ENCODE assay signal across 28 mouse cellular contexts in genomic region chr4:150933503-150933902, GRCm38 (mm10). TPM values are rescaled to one million over a fixed set of nuclear protein-coding genes. Genes with fewer than 3 reads are reported as not detected.
"Had no signal": no experiment of that assay in that cellular context is flagged by ENCODE, and none has a peak within 500 bp of the region (broad histone marks: within the 10 kb centered on the region; RNA-seq: fewer than 3 reads in every experiment).

No protein-coding gene starts in this region.

- H3K27me3 ChIP-seq: embryonic facial prominence, embryonic 12.5 days; forebrain, embryonic 12.5 days; forebrain, embryonic 15.5 days had no signal

- H3K36me3 ChIP-seq: embryonic facial prominence, embryonic 12.5 days; embryonic facial prominence, embryonic 13.5 days; forebrain, embryonic 10.5 days; forebrain, embryonic 12.5 days; forebrain, embryonic 15.5 days; heart, embryonic 10.5 days; heart, embryonic 12.5 days had no signal

- ATAC-seq: forebrain, embryonic 13.5 days; forebrain, embryonic 14.5 days; forebrain, embryonic 15.5 days; forebrain, embryonic 16.5 days; forebrain, postnatal 0 days had no signal

- H3K9ac ChIP-seq: embryonic facial prominence, embryonic 12.5 days; embryonic facial prominence, embryonic 13.5 days; forebrain, embryonic 12.5 days; forebrain, embryonic 13.5 days; forebrain, embryonic 15.5 days; forebrain, postnatal 0 days; heart, embryonic 12.5 days had no signal

- H3K4me1 ChIP-seq: embryonic facial prominence, embryonic 12.5 days; embryonic facial prominence, embryonic 13.5 days; forebrain, embryonic 10.5 days; forebrain, embryonic 12.5 days; forebrain, embryonic 13.5 days; forebrain, embryonic 15.5 days had no signal

- H3K27ac ChIP-seq: embryonic facial prominence, embryonic 12.5 days; embryonic facial prominence, embryonic 13.5 days; forebrain, embryonic 10.5 days; forebrain, embryonic 12.5 days; forebrain, embryonic 13.5 days; forebrain, embryonic 15.5 days; gastrocnemius, adult 2 months; heart, adult 2 months; heart, embryonic 10.5 days had no signal

- H3K9me3 ChIP-seq: embryonic facial prominence, embryonic 12.5 days; embryonic facial prominence, embryonic 13.5 days; forebrain, embryonic 10.5 days; forebrain, embryonic 12.5 days; forebrain, embryonic 13.5 days; forebrain, embryonic 15.5 days; heart, embryonic 10.5 days; heart, embryonic 12.5 days had no signal

- H3K4me2 ChIP-seq: embryonic facial prominence, embryonic 12.5 days; embryonic facial prominence, embryonic 13.5 days; forebrain, embryonic 12.5 days; forebrain, embryonic 13.5 days; forebrain, embryonic 15.5 days; heart, embryonic 11.5 days; heart, embryonic 12.5 days had no signal

- DNase-seq: cerebellum, adult 9-11 months; cerebellum, postnatal 10 days; cerebellum, postnatal 14 days; cerebellum, postnatal 25 days; cerebellum, postnatal 36 days; embryo, embryonic 11 days; forebrain, postnatal 0 days; gastrocnemius, adult 2 months; gastrocnemius, postnatal 10 days; gastrocnemius, postnatal 14 days; gastrocnemius, postnatal 36 days; heart, adult 11 months; heart, adult 18-20 months; heart, adult 2 months had no signal

- H3K4me3 ChIP-seq: embryonic facial prominence, embryonic 12.5 days; embryonic facial prominence, embryonic 13.5 days; erythroblast, embryonic 14.5 days; forebrain, embryonic 10.5 days; forebrain, embryonic 12.5 days; forebrain, embryonic 13.5 days; forebrain, embryonic 15.5 days; gastrocnemius, adult 2 months; heart, adult 2 months; heart, embryonic 10.5 days; heart, embryonic 12.5 days had no signal

RNA-seq across cellular contexts. Expression of gene Tnfrsf9, which starts 19.1 kb away (rescaled TPM):
- total RNA-seq: common myeloid progenitor, adult 5-6 weeks; granulocyte monocyte progenitor cell, adult 5-6 weeks had no signal
- polyA plus RNA-seq: erythroblast, embryonic 14.5 days had no signal
